Mouse (Mus musculus) hematopoietic stem cell, adult 5-6 weeks (primary cell): ENCODE data around the gene Dpt. TPM values are rescaled to one million over a fixed set of nuclear protein-coding genes. Genes with fewer than 3 reads are reported as not detected.
"Not testable (repeated sequence)": the region's sequence is repeated elsewhere in the genome, so short reads cannot be mapped to it uniquely, and the experiment has no call there.

Experiments used
- ATAC-seq, 2 experiments: fragments of 125-278 bp in 1 of 2; replicated peaks in 1 of 2; 2 replicates each; pipeline ENCODE4 v1.8.0; 2016 to 2017; ENCODE audit warnings: inconsistent platforms in 2 of 2, mild to moderate bottlenecking in 2 of 2, moderate number of reproducible peaks in 2 of 2, low read depth in 1 of 2, moderate TSS enrichment in 1 of 2; ENCODE audit not compliant: low FRiP score in 2 of 2, poor library complexity in 2 of 2, severe bottlenecking in 2 of 2, insufficient read depth in 1 of 2, low TSS enrichment in 1 of 2
- total RNA-seq: library from RNA; stranded (forward); fragments of 172-1452, 232-1000 nt; gene quantifications from 2 replicates; pipeline ENCODE4 v1.2.3, GENCODE M21; 2017

The Dpt gene
- not detected in 2 replicates for total RNA-seq

- no peak for ATAC-seq
These were observed at the start of gene Dpt for GRCm38 (mm10) chr1:164796471-164796870. Gene Dpt (plus strand): TSS chr1:164796644.

GRCm38 (mm10) chr1:164753736-164754135 lies 42.7 kb upstream of the Dpt start:
- no peak for ATAC-seq

- ATAC-seq = no peak
These were observed 40.8 kb upstream of the Dpt start for GRCm38 (mm10) chr1:164755671-164756070.

- no peak for ATAC-seq
These were observed 39.5 kb upstream of the Dpt start for GRCm38 (mm10) chr1:164756951-164757350.

- ATAC-seq = no peak
These were observed 38.0 kb upstream of the Dpt start for GRCm38 (mm10) chr1:164758401-164758800.

GRCm38 (mm10) chr1:164762276-164762675 lies 34.2 kb upstream of the Dpt start:
- peak; percentile 74 to 79 for ATAC-seq

- ATAC-seq = no peak
These were observed 29.8 kb upstream of the Dpt start for GRCm38 (mm10) chr1:164766646-164767045.

- ATAC-seq = no peak
These were observed 25.8 kb upstream of the Dpt start for GRCm38 (mm10) chr1:164770611-164771010.

GRCm38 (mm10) chr1:164780851-164781510 lies 15.5 kb upstream of the Dpt start:
- ATAC-seq = no peak

- no peak for ATAC-seq
These were observed 10.3 kb upstream of the Dpt start for GRCm38 (mm10) chr1:164786165-164786564.

GRCm38 (mm10) chr1:164787771-164788170 lies 8.7 kb upstream of the Dpt start:
- ATAC-seq = no peak

GRCm38 (mm10) chr1:164788292-164788691 lies 8.2 kb upstream of the Dpt start:
- ATAC-seq = no peak

GRCm38 (mm10) chr1:164790296-164790695 lies 6.1 kb upstream of the Dpt start:
- not testable (repeated sequence) for ATAC-seq

GRCm38 (mm10) chr1:164793049-164793448 lies 3.4 kb upstream of the Dpt start:
- ATAC-seq = no peak

GRCm38 (mm10) chr1:164797746-164798285 lies 1.4 kb downstream of the Dpt start:
- no peak for ATAC-seq

GRCm38 (mm10) chr1:164798471-164798922 lies 2.1 kb downstream of the Dpt start:
- no peak for ATAC-seq

- ATAC-seq = no peak
These were observed 2.7 kb downstream of the Dpt start for GRCm38 (mm10) chr1:164799161-164799560.

GRCm38 (mm10) chr1:164804277-164804676 lies 7.8 kb downstream of the Dpt start:
- ATAC-seq = no peak
